Mouse (Mus musculus) right cerebral cortex, adult 18-20 months (tissue): ENCODE measurements around the gene Txn1.

Experiments
- DNase-seq: peaks from one replicate; pipeline ENCODE4 v3.0.0; 2022; ENCODE audit warnings: mixed read lengths

Gene Txn1

GRCm38 (mm10) chr4:57956029-57956960 lies at the start of gene Txn1:
Gene Txn1 (minus strand): TSS chr4:57956411.
- DNase-seq, result peak; percentile 96

GRCm38 (mm10) chr4:58003501-58003900 lies 47.3 kb upstream of the Txn1 start:
- DNase-seq, result no peak

- DNase-seq, result no peak
Observed at GRCm38 (mm10) chr4:57991425-57991824, 35.2 kb upstream of the Txn1 start.

GRCm38 (mm10) chr4:57974400-57975117 lies 18.3 kb upstream of the Txn1 start:
- DNase-seq, result no peak

GRCm38 (mm10) chr4:57973592-57974268 lies 17.5 kb upstream of the Txn1 start:
- no peak for DNase-seq

- no peak for DNase-seq
Observed at GRCm38 (mm10) chr4:57970285-57970684, 14.1 kb upstream of the Txn1 start.

GRCm38 (mm10) chr4:57967195-57967594 lies 11.0 kb upstream of the Txn1 start:
- DNase-seq, result no peak

GRCm38 (mm10) chr4:57965516-57965915 lies 9.3 kb upstream of the Txn1 start:
- no peak for DNase-seq

- no peak for DNase-seq
Observed at GRCm38 (mm10) chr4:57964143-57964542, 7.9 kb upstream of the Txn1 start.

GRCm38 (mm10) chr4:57959056-57959455 lies 2.8 kb upstream of the Txn1 start:
- no peak for DNase-seq

GRCm38 (mm10) chr4:57958098-57958497 lies 1.9 kb upstream of the Txn1 start:
- no peak for DNase-seq

- DNase-seq, result no peak
Observed at GRCm38 (mm10) chr4:57957200-57958085, 1.2 kb upstream of the Txn1 start.

- peak; percentile 70 for DNase-seq
Observed at GRCm38 (mm10) chr4:57955544-57955958, 660 bp downstream of the Txn1 start.

GRCm38 (mm10) chr4:57954991-57955390 lies 1.2 kb downstream of the Txn1 start:
- no peak for DNase-seq

GRCm38 (mm10) chr4:57954580-57954979 lies 1.6 kb downstream of the Txn1 start:
- no peak for DNase-seq

GRCm38 (mm10) chr4:57953796-57954195 lies 2.4 kb downstream of the Txn1 start:
- no peak for DNase-seq

GRCm38 (mm10) chr4:57952891-57953290 lies 3.3 kb downstream of the Txn1 start:
- DNase-seq, result no peak

GRCm38 (mm10) chr4:57952416-57952815 lies 3.8 kb downstream of the Txn1 start:
- no peak for DNase-seq

GRCm38 (mm10) chr4:57949866-57950265 lies 6.3 kb downstream of the Txn1 start:
- DNase-seq, result no peak

- DNase-seq, result no peak
Observed at GRCm38 (mm10) chr4:57947476-57947875, 8.7 kb downstream of the Txn1 start.

GRCm38 (mm10) chr4:57947036-57947435 lies 9.2 kb downstream of the Txn1 start:
- DNase-seq, result no peak

GRCm38 (mm10) chr4:57942892-57943291 lies 13.3 kb downstream of the Txn1 start:
- DNase-seq, result no peak
